Mouse (Mus musculus) embryonic fibroblast, embryonic 13.5 days (primary cell): ENCODE measurements around the gene Camta1. TPM values are rescaled to one million over a fixed set of nuclear protein-coding genes. Genes with fewer than 3 reads are reported as not detected.

Experiments used
- H3K27ac ChIP-seq: 2 replicates; pipeline ENCODE4 v1.5.1; 2012; ENCODE audit warnings: low read length, control low read depth, inconsistent platforms; ENCODE audit not compliant: insufficient read depth
- H3K4me1 ChIP-seq: 2 replicates; pipeline ENCODE4 v1.6.1; 2011; ENCODE audit warnings: low read length; ENCODE audit not compliant: control insufficient read depth, insufficient read depth
- H3K4me3 ChIP-seq: 2 replicates; pipeline ENCODE4 v1.5.1; 2011; ENCODE audit warnings: mild to moderate bottlenecking, control low read depth, low read length; ENCODE audit not compliant: insufficient read depth
- CTCF ChIP-seq: IDR thresholded peaks from 2 replicates; pipeline ENCODE4 v1.5.1; 2011; ENCODE audit warnings: mild to moderate bottlenecking, control low read depth, low read length, moderate library complexity, borderline replicate concordance; ENCODE audit not compliant: insufficient read depth
- POLR2A ChIP-seq: IDR thresholded peaks from 2 replicates; pipeline ENCODE4 v1.6.1; 2011; ENCODE audit warnings: low read depth, mild to moderate bottlenecking, control low read depth, low read length, moderate library complexity
- polyA plus RNA-seq: library from polyadenylated mRNA; stranded (reverse); fragments of >200 nt; gene quantifications from 2 replicates; pipeline ENCODE4 v1.2.4, GENCODE M21; 2011; ENCODE audit warnings: low read depth; ENCODE audit not compliant: missing spikeins, insufficient read length

Camta1 gene
- polyA plus RNA-seq, 1 experiment = 53.4 TPM

DNA sequence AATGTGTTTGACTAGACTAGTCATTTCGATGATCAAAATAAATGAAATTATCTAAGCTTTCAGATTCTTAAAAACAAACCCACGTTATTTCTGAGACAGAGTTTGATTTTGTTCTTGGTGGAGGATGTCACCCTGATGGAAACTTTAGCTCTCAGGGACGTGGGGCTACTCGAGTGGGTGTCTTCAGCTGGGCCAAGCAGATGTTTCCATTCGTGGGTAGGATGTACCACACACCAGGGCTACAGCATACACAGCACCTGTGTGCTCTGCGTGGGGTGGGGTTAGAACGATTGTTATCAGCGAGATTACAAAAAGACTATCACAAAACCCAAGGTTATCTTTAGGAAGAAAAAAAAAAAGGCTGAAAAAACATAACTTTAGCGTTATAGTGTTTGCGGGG lies 910.7 kb downstream of the Camta1 start:
- H3K4me3 ChIP-seq = no peak overlapping the region
- H3K27ac ChIP-seq = no peak overlapping the region
- H3K4me1 ChIP-seq = no peaks in the 10 kb centered on the region
- no peak for TF ChIP-seq CTCF
- TF ChIP-seq POLR2A = no peak

DNA sequence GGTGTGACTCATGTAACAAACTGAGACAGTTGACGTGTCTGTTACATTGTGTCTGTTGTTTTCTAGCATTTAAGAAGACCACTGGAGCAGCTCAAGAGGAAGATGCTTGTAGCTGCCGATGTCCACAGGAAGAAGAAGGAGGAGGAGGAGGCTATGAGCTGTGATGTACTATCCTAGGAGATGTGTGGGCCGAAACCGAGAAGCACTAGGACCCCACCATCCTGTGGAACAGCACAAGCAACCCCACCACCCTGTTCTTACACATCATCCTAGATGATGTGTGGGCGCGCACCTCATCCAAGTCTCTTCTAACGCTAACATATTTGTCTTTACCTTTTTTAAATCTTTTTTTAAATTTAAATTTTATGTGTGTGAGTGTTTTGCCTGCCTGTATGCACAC lies 917.0 kb downstream of the Camta1 start:
- Histone ChIP-seq H3K4me3 (no peak overlapping the region), H3K27ac (no peak overlapping the region), H3K4me1 (no peaks in the 10 kb centered on the region)
- TF ChIP-seq POLR2A (no peak), CTCF (no peak)

DNA sequence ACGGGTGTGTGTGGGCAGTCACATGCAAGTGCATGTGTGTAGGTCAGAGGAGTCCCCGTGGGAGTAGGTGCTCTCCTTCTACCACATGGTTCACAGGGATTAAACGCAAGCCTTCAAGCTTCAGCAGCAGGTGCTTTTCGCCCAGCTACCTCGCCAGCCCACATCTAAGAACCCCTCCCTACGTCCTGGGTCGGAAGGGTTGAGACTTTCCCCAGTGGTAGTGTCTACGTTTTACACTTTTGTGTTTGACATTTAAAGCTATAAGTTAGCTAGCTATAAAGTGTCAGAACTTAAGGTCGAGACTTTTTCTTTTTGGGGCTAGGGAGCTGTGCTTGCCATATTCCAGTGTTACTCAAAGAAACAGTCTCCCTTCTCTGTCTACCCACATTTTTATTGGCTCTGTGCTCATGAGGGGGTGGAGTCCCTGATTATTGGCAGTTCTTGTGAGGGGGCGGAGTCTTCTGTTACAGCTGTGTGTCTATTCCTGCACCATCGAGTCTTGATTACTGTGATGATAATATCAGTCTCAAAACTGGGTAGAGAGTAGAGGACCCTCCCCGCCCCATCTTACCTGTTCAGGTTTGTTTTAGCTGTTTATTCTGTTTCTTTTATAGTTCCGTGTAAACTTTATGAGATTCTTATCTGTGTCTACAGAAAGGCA lies 921.6 kb downstream of the Camta1 start:
- no peak for TF ChIP-seq POLR2A
- no peak for TF ChIP-seq CTCF
- Histone ChIP-seq H3K4me3 (no peak overlapping the region), H3K27ac (no peak overlapping the region), H3K4me1 (no peaks in the 10 kb centered on the region)

DNA sequence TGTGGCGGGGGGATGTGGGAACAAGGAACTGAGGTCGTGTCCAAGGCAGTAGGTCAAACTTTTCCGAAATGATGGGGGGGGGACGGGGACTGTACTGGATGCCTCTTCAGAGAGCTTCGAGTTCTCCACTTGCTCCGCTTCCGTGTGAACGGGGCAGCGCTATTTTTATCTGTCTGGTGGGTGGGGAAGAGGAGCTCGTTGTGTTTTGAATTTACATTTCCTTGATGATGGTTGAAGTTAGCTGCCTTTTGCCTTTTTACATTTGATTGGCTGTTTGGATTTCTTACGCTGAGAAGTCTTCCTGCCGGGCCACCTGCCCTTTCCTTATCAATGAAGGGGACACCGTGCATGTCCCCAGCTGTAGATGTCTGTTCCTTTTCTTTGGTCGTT lies 923.6 kb downstream of the Camta1 start:
- TF ChIP-seq CTCF (no peak), POLR2A (no peak)
- Histone ChIP-seq H3K4me1 (no peaks in the 10 kb centered on the region), H3K4me3 (no peak overlapping the region), H3K27ac (no peak overlapping the region)

DNA sequence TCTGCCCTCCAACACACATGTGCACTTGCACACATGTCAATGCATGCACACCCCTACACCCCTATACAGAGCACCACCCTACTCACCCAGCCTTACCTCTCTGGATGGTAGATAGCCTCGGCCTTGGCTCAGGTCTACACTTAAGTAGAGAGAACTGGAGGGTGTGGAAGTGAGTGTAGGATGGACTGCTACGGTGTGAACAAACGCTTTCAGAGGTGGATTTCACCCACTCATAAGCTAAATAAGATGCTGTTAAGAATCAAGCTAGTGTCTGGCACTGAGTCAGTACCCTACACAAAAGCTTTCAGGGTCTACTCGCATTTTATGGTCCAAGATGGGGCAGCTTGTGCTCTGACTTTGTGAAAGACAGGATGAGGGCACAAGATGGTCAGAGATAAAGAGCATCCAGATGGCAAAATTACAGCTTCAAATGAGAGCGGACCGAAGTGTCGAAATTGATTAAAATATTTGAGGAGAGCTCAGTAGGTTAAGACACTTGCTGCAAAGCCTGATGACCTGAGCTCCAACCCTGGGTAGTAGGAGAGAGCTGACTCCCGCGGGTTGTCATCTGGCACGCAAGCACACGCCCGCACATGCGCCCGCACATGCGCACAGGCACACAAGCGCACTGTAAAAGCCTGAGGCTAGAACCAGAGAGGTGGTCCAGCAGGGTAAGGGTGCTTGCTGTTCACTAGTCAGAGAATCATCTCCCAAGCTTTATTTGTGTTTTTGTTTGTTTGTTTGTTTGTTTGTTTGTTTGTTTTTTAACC lies 924.2 kb downstream of the Camta1 start:
- Histone ChIP-seq H3K27ac (no peak overlapping the region), H3K4me1 (no peaks in the 10 kb centered on the region), H3K4me3 (no peak overlapping the region)
- TF ChIP-seq POLR2A = no peak
- TF ChIP-seq CTCF = no peak

DNA sequence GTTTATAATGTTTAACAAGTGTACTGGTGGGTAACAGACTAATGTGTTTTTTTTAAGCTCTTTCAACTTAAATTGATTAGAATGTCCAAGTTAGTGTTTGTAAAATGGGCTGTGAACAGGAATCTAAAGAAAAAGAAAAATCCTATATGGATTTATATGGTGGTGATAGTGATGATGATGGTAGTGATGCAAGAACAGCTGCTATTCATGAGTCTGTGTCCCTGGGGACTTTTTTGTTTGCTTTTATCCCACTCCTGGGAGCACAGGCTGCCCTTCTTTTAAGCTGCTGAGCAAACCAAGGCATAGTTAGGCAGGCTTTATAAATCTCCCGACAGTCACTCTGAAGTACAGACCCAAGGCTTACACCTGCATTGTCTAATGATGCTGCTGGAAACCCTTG lies 928.2 kb downstream of the Camta1 start:
- Histone ChIP-seq H3K4me1 (no peaks in the 10 kb centered on the region), H3K27ac (no peak overlapping the region), H3K4me3 (no peak overlapping the region)
- TF ChIP-seq CTCF (no peak), POLR2A (no peak)

DNA sequence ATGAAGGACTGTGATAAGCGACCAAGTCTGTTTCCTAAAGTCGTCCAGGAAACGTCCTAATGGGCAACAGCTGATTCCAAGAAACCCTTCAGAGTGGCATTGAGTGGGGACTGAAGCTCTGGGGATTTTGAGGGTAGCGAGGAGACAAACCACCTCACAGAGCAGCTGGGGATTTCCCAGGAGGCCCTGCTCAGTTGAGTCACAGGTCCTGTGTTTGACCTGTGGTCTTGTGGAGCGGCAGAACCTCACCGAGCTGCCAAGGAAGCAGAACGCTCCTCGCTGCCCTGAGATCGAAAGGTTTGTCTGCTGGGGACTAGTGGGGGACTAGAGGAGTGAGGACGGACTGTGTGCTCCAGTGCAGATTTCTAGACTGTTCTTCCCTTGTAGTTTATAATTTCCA lies 933.9 kb downstream of the Camta1 start:
- H3K27ac ChIP-seq = no peak overlapping the region
- no peak overlapping the region for H3K4me3 ChIP-seq
- TF ChIP-seq POLR2A (no peak), CTCF (no peak)
- peaks cover 4% of the 10 kb centered on the region; the same call in 1 of the 2 replicates for H3K4me1 ChIP-seq

DNA sequence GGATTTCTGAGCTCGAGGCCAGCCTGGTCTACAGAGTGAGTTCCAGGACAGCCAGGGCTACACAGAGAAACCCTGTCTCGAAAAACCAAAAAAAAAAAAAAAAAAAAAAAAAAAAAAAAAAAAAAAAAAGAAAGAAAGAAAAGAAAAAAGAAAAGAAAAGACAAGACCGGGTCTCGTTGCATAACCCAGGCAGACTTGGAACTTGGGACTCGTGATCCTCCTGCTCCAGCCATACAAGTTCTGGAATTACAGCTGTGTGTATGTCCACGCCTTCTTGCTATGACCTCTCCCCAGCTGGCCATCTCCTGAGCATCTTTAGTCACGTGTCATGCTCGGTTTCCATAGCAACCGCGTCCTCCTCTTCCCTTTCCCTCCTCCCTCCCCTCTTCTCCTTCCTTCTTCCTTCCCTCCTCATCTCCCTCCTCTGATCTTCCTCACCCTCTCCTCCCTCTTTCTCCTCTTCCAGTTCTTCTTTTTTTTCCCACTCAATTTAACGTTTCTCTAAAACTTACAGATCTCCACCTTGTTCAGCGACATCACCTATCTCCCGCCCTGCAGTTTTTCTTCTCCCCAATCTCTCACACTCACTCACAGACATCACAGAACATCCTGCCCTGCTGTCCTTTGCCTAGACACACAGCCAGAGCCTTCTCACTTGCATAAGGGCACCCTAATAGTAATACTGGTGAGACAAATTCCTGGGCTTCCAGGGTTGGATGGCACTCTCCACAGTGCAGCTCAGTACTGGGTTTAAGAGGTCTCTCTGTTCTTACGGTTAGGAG lies 934.6 kb downstream of the Camta1 start:
- TF ChIP-seq POLR2A (no peak), CTCF (no peak)
- Histone ChIP-seq H3K4me1 (peaks cover 4% of the 10 kb centered on the region; the same call in 1 of the 2 replicates), H3K27ac (no peak overlapping the region), H3K4me3 (no peak overlapping the region)

DNA sequence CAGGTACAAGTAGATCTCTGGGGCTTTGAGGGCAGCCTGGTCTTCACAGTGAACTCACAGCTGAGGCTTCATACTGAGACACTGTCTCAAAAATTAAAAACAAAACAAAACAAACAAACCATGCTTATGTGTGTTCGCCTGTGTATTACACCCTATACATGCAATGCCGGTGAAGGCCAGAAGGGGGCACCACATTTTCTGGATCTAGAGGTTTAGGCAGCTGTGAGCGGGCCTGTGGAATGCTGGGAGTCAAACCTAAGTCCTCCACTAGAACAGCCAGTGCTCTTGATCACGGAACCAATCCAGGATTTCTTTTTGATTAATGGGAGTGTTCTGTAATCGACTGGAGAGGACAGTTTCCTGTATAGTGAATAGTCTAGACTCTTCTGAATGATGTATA lies 935.8 kb downstream of the Camta1 start:
- no peak overlapping the region for H3K27ac ChIP-seq
- peaks cover 4% of the 10 kb centered on the region; the same call in 1 of the 2 replicates for H3K4me1 ChIP-seq
- no peak overlapping the region for H3K4me3 ChIP-seq
- TF ChIP-seq CTCF = no peak
- no peak for TF ChIP-seq POLR2A
